In the genomic region with DNA sequence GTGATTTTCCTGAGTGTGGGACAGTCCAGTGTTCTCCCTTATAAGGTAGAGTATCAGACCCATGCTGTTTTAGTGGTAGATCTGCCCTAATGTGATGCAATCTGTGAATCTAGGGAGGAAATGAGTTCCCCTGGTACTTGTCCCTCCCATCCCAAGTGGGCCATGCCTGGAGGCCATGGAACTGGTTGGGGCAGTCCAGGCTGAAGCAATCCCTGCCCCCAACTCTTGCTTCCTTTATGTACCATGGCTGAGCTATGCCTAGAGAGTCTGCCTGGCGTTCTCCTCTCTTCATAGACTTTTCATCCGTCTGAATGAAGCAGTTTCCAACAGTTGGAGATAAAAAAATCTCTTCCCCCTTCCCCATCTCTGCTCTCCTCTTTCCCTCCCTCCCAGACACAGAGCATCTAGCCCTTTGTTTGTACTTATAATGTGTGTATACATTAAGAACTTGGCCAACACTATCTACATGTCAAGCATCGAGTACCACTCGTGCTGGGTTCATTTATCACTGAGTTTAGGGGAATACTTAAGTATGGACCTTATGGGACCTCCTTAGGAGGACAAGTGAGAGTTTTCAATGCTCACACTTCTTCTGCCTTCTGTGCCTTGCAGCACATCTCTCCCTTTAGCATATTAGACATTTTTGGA, we compare ENCODE assay signal across 21 mouse cellular contexts.
A peak's percentile ranks its signal among the peaks of the same experiment; 100 is the strongest.
DNase-seq lines count a peak whose midpoint lies in the region.
"Had no signal": no experiment of that assay in that cellular context is flagged by ENCODE, and none has a peak within 500 bp of the region (broad histone marks: within the 10 kb centered on the region; RNA-seq: fewer than 3 reads in every experiment).

No protein-coding gene starts in this region.

- no peak overlapping the region for H3K4me3 ChIP-seq in embryonic facial prominence, embryonic 10.5 days
- H3K4me3 ChIP-seq: embryonic facial prominence, embryonic 12.5 days; hindbrain, embryonic 10.5 days; limb, embryonic 15.5 days; liver, embryonic 15.5 days; megakaryocyte, embryonic 14.5 days had no signal

- 77% methylated on average over 4 of the region's 4 CpGs for WGBS in embryonic facial prominence, embryonic 10.5 days

- no peaks in the 10 kb centered on the region for H3K36me3 ChIP-seq in embryonic facial prominence, embryonic 10.5 days (replicated peaks)
- H3K36me3 ChIP-seq: embryonic facial prominence, embryonic 12.5 days; hindbrain, embryonic 10.5 days; limb, embryonic 15.5 days; liver, embryonic 15.5 days had no signal

- H3K9me3 ChIP-seq in embryonic facial prominence, embryonic 10.5 days: no peaks in the 10 kb centered on the region
- H3K9me3 ChIP-seq: embryonic facial prominence, embryonic 12.5 days; hindbrain, embryonic 10.5 days; limb, embryonic 15.5 days; liver, embryonic 15.5 days had no signal

- H3K27ac ChIP-seq in embryonic facial prominence, embryonic 10.5 days (replicated peaks): no peak overlapping the region
- H3K27ac ChIP-seq: embryonic facial prominence, embryonic 12.5 days; hindbrain, embryonic 10.5 days; hindbrain, postnatal 0 days; limb, embryonic 15.5 days; liver, embryonic 15.5 days had no signal

- no peaks in the 10 kb centered on the region for H3K27me3 ChIP-seq in embryonic facial prominence, embryonic 10.5 days (replicated peaks; ENCODE audit: low read depth, poor library complexity, severe bottlenecking)
- H3K27me3 ChIP-seq: limb, embryonic 15.5 days; liver, embryonic 15.5 days; megakaryocyte, embryonic 14.5 days had no signal

- H3K4me1 ChIP-seq in embryonic facial prominence, embryonic 10.5 days: peaks cover 3% of the 10 kb centered on the region; the same call in 1 of the 2 replicates
- H3K4me1 ChIP-seq: embryonic facial prominence, embryonic 12.5 days; hindbrain, embryonic 10.5 days; limb, embryonic 15.5 days; liver, embryonic 15.5 days; megakaryocyte, embryonic 14.5 days had no signal

- DNase-seq in kidney, postnatal 4 days: peak; percentile 32 to 37
- no peak for DNase-seq in kidney, postnatal 25 days
- peak; percentile 25 for DNase-seq in 3T3-L1 (ENCODE audit: low read depth, low spot score)
- DNase-seq in embryonic facial prominence, embryonic 10.5 days (ENCODE audit: low spot score): peak; percentile 35
- peak; percentile 18 for DNase-seq in lung, postnatal 25 days (ENCODE audit: low spot score)
- no peak for DNase-seq in neural tube, embryonic 10.5 days (ENCODE audit: extremely low spot score, low spot score)
- DNase-seq in thymus, postnatal 4 days: no peak
- DNase-seq: adrenal gland, adult 8-10 months; cerebellum, adult 9-11 months; gastrocnemius, postnatal 25 days; kidney, adult 18-20 months; layer of hippocampus, postnatal 36 days; midbrain, embryonic 14.5 days; right cerebral cortex, postnatal 14 days; thymus, adult 2 months had no signal

Comparison
In these comparisons a context has a peak if more than half of its experiments do, and no peak if none do; other contexts are left out.
1. DNase-seq: peak in kidney, postnatal 4 days (2 of 2), 3T3-L1 (single experiment), embryonic facial prominence, embryonic 10.5 days (single experiment) and lung, postnatal 25 days (single experiment); none in kidney, postnatal 25 days (0 of 2), neural tube, embryonic 10.5 days (single experiment) and thymus, postnatal 4 days (single experiment).